Mouse (Mus musculus) liver, adult 2 months (tissue): ENCODE measurements at regions not wholly inside any gene's neighbourhood (a gene's known extent, or its start where the extent isn't known, plus 50 kb on each side); places are given as distances from the start of the nearest gene placed in this dataset.

Experiments used
- CTCF ChIP-seq: fragments of 200-500 bp; IDR thresholded peaks from 2 replicates; pipeline ENCODE4 v1.5.1; 2011; ENCODE audit warnings: low read depth, low read length, control low read depth
- POLR2A ChIP-seq: fragments of 200-500 bp; IDR thresholded peaks from 2 replicates; pipeline ENCODE4 v1.6.1; 2011; ENCODE audit warnings: low read length, control low read depth; ENCODE audit not compliant: insufficient read depth; ENCODE audit errors: extremely low read depth

DNA sequence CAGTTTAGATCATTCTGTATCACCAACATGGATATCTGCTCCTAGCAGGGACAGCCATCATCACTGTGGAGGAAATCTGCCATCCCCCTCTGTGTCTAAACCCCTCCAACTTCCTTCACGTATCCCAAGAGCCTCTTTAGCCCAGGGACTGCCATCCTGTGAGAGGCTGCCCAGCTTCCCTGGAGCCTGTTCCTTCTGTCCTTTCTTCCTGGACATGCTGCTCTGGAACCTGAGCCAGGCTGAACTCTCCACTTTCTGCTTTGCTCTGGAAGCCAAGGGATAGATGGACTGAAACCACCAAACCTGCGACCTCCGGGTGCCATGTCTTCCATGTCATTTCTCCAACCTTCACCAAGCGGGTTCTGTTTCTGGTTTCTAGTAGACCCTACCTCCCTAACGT lies 335.3 kb upstream of the Jarid2 start:
- TF ChIP-seq CTCF (no peak), POLR2A (no peak)
